Mouse (Mus musculus) embryo, embryonic 10 days (tissue): Measurements from ENCODE around the gene Gpr141.
"Not testable (repeated sequence)": the region's sequence is repeated elsewhere in the genome, so short reads cannot be mapped to it uniquely, and the experiment has no call there.

Source experiments
- DNase-seq: peaks from one replicate; pipeline ENCODE4 v3.0.0-alpha.2; 2015; ENCODE audit warnings: low spot score

The Gpr141 gene

GRCm38 (mm10) chr13:19824071-19824470 lies at the start of gene Gpr141:
TSS of gene Gpr141 (minus strand) at chr13:19824257.
- no peak for DNase-seq

DNA sequence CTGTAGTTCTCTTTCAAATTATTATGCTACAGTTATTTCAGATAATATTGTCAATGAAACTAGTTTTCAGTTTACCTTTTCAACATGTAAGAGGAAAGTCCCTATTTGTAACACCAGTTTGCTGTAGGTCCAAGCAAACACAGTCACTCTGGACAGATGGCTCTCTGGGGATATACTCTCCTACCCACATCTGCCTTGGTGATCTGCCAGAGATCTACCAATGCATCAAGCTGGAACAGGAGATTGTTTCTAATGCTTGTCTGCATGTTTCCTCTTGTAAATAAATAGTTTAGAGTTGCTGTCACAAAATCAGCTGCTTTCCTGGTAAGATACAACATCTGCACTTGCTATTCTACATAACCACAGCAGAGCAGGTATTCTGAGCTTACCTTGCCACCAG lies 40.2 kb upstream of the Gpr141 start:
- DNase-seq: no peak

DNA sequence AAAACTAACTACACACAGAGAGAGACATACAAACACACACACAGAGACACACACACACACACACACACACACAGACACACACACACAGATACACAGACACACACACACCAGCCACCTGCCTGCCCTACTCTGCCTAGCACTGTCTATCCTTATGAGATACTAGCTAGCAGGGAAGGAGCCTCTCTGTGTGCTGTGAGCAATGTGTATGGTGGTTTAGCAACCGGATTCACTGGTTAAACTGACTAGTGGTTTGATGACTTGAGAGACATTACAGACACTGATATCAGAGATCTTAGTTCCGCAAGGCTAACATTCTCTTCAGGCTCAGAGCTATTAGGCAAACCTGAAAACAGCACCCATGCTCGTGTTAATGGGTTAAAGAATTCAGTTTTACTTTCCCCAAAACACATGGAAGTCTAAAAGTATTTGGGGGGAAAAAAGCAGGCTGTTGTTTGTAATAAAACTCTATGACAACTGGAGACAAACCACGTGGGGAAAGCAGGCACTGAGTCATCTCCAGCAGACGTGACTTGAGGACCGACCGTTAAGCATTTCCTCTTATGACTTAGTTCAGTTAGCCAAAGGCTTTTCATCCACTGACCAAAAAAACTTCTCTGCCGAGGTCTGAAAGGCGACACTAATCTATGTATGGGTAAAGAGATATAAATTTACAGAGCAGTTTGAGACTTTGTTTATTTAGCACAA lies 30.7 kb upstream of the Gpr141 start:
- no peak for DNase-seq

GRCm38 (mm10) chr13:19854049-19854448 lies 30.0 kb upstream of the Gpr141 start:
- DNase-seq: no peak

DNA sequence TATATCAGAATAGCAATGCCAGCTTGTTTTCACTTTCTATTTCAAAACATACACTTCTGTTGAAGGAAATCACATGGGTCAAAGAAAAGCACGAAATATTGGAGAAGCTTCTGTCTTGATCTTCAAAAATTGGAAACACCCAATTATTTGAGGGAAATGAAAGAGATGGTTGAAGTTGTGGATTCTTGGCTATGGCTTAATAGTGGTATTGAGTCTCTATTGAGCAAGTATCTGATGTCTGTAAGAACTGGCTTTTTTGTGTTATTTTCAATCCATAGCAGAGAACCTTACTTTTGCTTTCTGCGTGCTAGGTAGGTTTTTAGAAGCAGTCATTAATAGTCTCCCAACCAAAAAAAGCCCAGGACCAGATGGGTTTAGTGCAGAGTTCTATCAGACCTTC lies 19.4 kb upstream of the Gpr141 start:
- DNase-seq: no peak

GRCm38 (mm10) chr13:19842707-19843106 lies 18.6 kb upstream of the Gpr141 start:
- DNase-seq: no peak

DNA sequence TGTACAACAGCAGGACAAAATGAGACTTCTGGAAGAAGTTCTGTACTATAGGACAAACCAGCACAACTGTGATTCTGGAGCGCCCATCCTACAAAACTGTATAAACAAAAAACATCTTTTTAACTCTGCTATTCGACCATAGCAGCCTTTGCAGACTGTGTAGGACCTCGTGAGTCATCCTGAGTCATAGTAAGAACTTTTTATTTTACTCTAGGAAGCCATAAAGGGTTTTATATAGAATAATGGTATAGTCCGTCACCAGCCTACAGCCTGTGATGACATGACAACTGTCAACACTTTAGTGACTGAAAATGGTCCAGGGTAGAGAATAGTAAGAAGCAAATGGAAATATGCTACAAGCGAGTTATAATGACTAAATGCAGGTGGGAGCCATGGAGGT lies 17.6 kb upstream of the Gpr141 start:
- DNase-seq: no peak

DNA sequence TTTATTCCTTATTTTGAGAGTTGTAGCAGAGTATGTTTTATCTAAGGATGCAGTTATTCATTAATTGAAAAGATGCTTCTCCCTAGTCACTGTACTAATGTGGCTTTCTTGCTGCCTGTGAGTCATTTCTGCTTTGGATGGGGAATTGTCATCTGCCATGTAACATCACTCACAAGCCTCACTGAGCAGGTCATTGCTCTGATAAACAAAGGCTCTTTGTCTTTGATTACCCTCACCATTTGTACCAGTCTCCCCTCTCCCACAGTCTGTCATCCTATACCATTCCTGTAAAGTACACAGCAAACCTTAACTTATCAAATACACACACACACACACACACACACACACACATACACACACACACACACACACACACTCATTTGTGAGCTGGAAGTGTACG lies 16.1 kb upstream of the Gpr141 start:
- DNase-seq: no peak

GRCm38 (mm10) chr13:19830560-19830959 lies 6.5 kb upstream of the Gpr141 start:
- DNase-seq: no peak

DNA sequence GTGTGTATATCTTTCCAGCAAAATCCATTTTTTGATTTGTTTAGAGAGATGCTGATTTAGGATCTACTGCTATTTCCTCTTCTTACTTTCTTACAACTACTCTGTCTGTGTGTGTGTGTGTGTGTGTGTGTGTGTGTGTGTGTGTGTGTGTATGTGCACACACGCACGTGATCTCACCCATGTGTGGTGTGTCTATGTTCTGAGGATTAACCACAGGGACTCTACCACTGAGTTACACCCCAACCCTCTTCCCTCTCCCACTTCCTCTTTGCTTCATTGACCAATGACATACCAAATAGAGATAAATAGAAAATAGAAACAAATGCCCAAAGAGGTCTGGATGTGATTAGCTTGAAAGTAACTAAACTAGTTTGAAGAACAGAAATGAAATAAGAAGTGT lies 4.0 kb upstream of the Gpr141 start:
- DNase-seq: no peak

DNA sequence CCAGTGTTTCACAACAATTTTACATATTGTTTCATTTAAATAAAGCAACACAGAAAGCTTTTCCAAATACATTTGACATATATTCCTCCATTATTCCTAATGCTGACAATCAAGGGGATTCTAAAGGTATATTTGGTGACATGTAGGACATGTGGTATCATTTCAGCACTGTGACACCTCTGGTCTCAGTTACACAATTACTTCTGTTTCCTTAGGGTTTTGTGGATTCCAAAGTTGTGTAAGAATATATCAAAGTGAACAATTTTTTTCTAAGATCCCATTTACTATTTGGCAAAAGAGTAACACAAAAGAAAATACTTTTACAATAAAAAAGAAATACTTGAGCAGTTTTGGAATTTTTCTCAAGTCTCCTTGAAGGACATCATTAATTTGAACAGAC lies 2.4 kb downstream of the Gpr141 start:
- no peak for DNase-seq

DNA sequence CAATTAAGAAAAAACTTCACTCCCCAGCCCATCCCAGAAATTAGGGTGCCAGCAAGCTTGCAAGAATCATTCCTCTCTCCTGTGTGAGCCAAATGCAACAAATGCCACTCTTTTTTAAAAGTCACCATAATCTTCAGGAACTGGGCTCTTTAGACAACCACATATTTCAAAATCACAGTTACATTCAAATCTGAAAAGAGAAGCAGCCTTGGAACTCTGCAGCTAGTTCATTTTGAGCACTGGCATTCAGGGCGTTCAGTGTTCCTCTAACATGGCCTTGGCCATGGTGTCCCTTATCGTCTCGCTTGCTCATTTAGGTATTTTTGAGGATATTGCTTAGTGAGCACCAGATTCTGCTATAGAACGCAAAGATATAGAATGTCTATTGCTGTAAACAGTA lies 4.1 kb downstream of the Gpr141 start:
- no peak for DNase-seq

GRCm38 (mm10) chr13:19819243-19819642 lies 4.8 kb downstream of the Gpr141 start:
- no peak for DNase-seq

GRCm38 (mm10) chr13:19794942-19795341 lies 29.1 kb downstream of the Gpr141 start:
- DNase-seq: no peak

DNA sequence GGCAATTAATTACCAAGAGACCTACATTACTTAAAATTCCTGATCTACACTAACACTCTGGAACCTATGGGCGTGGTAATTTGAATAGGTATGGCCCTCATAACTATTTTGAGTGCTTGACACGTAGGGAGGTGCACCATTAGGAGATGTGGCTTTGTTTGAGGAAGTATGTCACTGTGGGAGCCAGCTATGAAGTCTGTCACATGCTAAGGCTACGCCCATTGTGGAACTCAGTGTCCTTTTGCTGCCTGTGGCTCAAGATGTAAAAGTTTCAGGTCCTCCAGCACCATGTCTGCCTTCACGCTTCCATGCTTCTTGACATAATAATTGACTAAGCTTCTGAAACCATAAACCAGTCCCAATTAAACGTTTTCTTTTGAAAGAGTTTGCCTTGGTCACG lies 29.6 kb downstream of the Gpr141 start:
- no peak for DNase-seq

DNA sequence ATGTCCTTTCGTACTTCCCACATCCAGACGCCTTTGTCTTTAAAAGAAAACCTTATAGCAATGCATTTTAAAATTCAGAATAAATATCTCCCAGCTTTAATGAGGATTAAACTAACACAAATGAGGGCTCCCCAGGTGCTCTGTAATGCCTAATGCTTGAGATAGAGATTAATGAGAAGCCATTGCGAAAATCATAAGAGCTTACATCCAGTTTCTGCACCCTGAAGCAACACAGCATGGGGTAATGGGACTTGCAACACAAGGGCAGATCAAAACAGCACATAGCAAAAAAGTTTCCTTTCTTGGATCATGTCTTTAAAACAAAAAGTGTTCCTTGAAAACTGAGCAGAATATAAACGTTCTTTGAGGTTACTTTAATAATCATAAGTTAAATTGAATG lies 30.3 kb downstream of the Gpr141 start:
- no peak for DNase-seq

DNA sequence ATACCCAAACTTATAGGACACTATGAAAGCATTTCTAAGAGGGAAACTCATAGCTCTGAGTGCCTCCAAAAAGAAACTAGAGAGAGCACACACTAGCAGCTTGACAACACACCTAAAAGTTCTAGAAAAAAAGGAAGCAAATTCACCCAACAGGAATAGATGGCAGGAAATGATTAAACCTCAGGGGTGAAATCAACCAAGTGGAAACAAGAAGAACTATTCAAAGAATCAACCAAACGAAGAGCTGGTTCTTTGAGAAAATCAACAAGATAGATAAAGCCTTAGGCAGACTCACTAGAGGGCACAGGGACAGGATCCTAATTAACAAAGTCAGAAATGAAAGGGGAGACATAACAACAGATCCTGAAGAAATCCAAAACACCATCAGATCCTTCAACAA lies 36.1 kb downstream of the Gpr141 start:
- DNase-seq: not testable (repeated sequence)

DNA sequence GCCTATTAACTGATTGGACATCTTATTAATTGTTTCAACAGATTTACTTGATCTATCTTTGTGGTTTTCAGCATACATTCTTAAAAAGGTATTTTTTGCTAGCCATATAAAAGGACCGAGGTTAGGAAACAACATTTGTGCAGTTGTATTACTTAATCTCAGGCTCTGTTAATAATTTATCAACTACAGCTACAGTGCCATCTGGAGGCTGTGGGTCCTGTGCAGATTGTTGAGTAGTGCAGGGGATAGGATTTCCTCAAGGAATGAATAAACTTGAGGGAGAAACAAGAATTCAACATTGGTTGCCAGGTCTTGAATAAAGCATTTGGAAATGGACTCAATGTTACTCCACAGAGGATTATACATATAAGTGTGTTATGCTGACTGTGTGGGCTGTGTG lies 53.9 kb downstream of the Gpr141 start:
- DNase-seq: no peak

DNA sequence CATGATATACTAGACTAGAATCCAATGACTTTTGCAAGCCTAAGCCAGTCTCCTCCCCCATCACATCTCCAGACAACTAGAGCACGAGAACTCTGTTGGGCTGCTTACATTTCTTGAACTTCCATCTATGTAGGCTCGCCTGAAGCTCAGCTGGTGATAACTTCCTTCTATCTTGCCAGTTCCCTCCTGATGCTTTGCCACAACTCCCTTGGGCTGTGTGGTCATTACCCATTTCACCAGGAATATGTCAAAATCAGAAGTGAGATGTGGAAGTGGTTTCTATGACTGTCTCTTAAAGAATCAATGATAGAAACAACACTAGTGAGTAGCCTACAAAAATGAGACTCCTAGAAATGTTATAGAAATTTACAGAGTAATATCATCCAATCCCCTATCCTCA lies 56.9 kb downstream of the Gpr141 start:
- no peak for DNase-seq

DNA sequence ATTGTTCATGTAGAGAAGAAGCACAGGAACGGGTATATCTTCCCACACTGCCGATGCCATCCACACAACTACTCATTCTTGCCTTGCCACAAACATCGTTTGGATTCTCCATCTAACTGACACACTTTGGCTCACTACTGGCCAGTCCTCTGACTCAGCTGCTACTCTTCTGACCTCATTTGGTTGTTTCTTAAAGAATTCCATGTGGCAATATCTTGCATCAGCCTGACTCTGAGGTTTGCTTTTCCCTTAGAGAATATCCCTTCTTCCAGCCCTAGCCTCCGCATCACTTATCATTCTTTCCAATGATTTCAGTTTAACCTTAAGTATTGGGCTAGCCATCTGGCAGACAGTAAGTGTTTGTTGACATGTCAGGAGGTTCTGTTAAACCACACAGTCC lies 59.8 kb downstream of the Gpr141 start:
- no peak for DNase-seq

GRCm38 (mm10) chr13:19763211-19763610 lies 60.8 kb downstream of the Gpr141 start:
- DNase-seq: no peak

DNA sequence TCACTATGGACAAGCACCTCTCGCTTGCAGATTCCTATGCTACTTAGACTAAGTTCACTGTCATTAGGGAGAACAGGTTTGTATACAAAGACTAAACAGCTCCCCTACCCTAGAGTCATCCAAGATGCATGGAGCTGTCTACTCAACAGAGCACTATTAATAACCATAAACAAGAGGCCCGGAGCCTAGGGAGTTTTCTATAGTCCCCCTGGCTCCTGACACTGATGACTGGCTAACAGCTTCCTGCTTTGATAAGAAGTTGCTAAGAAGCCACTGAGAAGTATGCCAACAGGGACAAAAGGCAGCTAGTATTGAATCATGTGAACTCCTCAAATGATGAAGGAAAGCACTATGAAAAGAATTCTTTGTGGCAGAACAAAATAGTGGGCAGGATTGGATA lies 78.3 kb downstream of the Gpr141 start:
- no peak for DNase-seq

- no peak for DNase-seq
Measured at GRCm38 (mm10) chr13:19744536-19744935, 79.5 kb downstream of the Gpr141 start.

- no peak for DNase-seq
Measured at GRCm38 (mm10) chr13:19734597-19734996, 89.5 kb downstream of the Gpr141 start.

- DNase-seq: no peak
Measured at GRCm38 (mm10) chr13:19730826-19731225, 93.2 kb downstream of the Gpr141 start.
